Mouse (Mus musculus): ENCODE results near the gene Cuedc1.
"Not testable (repeated sequence)": the region's sequence is repeated elsewhere in the genome, so short reads cannot be mapped to it uniquely, and the experiment has no call there.

The Cuedc1 gene

GRCm38 (mm10) chr11:88204593-88205368, 106.9 kb downstream of the Cuedc1 start:
- DNase-seq (ENCODE audit: low spot score): no peak

GRCm38 (mm10) chr11:88206576-88206975, 108.7 kb downstream of the Cuedc1 start:
- DNase-seq (ENCODE audit: low spot score): not testable (repeated sequence)

- no peak for DNase-seq (ENCODE audit: low spot score)
Observed at GRCm38 (mm10) chr11:88207697-88208096, 109.8 kb downstream of the Cuedc1 start.

GRCm38 (mm10) chr11:88211824-88212582, 114.1 kb downstream of the Cuedc1 start:
- no peak for DNase-seq (ENCODE audit: low spot score)

GRCm38 (mm10) chr11:88213757-88214156, 115.9 kb downstream of the Cuedc1 start:
- no peak for DNase-seq (ENCODE audit: low spot score)

GRCm38 (mm10) chr11:88214881-88215831, 117.3 kb downstream of the Cuedc1 start:
- DNase-seq (ENCODE audit: low spot score): peak; percentile 26

GRCm38 (mm10) chr11:88216231-88216685, 118.4 kb downstream of the Cuedc1 start:
- DNase-seq (ENCODE audit: low spot score): peak; percentile 52

GRCm38 (mm10) chr11:88218155-88218554, 120.3 kb downstream of the Cuedc1 start:
- no peak for DNase-seq (ENCODE audit: low spot score)

GRCm38 (mm10) chr11:88218586-88218985, 120.7 kb downstream of the Cuedc1 start:
- DNase-seq (ENCODE audit: low spot score): peak; percentile 37

- no peak for DNase-seq (ENCODE audit: low spot score)
Observed at GRCm38 (mm10) chr11:88221929-88222475, 124.1 kb downstream of the Cuedc1 start.

- DNase-seq (ENCODE audit: low spot score): no peak
Observed at GRCm38 (mm10) chr11:88227001-88227957, 129.4 kb downstream of the Cuedc1 start.

- no peak for DNase-seq (ENCODE audit: low spot score)
Observed at GRCm38 (mm10) chr11:88231213-88231790, 133.4 kb downstream of the Cuedc1 start.

GRCm38 (mm10) chr11:88233528-88234427, 135.9 kb downstream of the Cuedc1 start:
- DNase-seq (ENCODE audit: low spot score): no peak

GRCm38 (mm10) chr11:88234789-88235188, 136.9 kb downstream of the Cuedc1 start:
- no peak for DNase-seq (ENCODE audit: low spot score)

- DNase-seq (ENCODE audit: low spot score): peak; percentile 44
Observed at GRCm38 (mm10) chr11:88235221-88236203, 137.7 kb downstream of the Cuedc1 start.

- DNase-seq (ENCODE audit: low spot score): no peak
Observed at GRCm38 (mm10) chr11:88240275-88240674, 142.4 kb downstream of the Cuedc1 start.

GRCm38 (mm10) chr11:88240736-88241353, 143.0 kb downstream of the Cuedc1 start:
- DNase-seq (ENCODE audit: low spot score): no peak

Data from ovary, postnatal 36 days (tissue).